Mouse (Mus musculus): ENCODE data around the gene Lrba.

Lrba gene

DNA sequence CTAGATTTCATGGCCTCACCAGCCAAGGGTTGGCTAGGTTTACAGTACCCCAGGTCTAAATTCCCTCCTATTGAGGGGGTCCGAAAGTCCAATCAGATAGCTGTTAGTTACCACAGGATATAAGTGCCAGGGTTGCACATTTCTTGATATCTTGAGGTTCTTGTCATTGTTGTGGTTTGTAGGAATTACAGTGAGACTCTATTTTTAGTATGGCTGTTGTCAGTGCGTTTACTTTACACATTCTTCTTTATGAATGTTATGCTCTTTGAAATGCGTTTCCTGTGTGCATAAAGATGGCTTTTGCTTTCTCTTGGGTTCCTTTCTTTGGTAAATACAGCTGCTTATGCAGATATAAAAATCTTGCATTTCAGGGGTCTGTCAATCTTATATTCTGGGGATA, 237.1 kb downstream of the Lrba start:
- in situ Hi-C loops (cut with MboI; ENCODE audit: unreplicated experiment in 2 of 2), result no loop called here

DNA sequence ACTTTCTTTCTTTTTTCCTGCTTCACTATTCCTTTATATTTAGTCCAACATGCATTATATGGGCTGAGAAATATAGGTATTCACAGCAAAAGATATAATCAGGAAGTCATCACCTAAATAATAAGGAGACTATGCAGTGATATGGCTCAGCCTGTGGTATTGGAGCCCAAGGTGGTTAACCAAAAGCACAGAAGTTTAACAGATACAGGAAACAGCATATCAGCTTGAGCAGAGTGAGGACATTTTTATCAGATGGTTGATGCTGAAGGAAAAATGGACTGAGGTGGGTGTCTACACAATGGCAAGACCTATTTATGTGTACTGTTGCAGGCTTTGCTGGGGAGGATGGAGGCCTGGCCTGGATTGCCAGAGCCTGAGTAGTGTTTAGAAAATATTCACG, 265.5 kb downstream of the Lrba start:
- in situ Hi-C loops (cut with MboI; ENCODE audit: unreplicated experiment in 2 of 2), result no loop called here

DNA sequence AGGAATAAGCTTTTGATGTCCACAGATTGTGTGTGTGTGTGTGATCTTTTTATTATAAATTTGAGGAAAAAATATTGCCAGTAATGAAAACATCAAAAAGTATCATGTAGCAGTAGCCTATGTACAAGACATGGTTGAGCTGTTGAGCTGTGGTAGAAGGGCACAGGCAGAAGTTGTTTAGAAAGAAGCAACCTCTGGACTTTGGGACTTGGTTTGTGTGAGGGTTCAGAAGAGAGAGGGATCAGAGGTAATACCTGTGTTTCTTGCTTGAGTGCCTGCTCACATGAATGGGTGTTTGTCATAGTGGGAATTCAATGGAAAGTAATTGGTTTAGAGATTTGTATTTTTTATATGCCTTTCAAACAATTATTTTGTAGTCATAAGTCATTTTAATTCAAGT, 276.1 kb downstream of the Lrba start:
- in situ Hi-C loops (cut with MboI; ENCODE audit: unreplicated experiment in 2 of 2), result no loop called here

DNA sequence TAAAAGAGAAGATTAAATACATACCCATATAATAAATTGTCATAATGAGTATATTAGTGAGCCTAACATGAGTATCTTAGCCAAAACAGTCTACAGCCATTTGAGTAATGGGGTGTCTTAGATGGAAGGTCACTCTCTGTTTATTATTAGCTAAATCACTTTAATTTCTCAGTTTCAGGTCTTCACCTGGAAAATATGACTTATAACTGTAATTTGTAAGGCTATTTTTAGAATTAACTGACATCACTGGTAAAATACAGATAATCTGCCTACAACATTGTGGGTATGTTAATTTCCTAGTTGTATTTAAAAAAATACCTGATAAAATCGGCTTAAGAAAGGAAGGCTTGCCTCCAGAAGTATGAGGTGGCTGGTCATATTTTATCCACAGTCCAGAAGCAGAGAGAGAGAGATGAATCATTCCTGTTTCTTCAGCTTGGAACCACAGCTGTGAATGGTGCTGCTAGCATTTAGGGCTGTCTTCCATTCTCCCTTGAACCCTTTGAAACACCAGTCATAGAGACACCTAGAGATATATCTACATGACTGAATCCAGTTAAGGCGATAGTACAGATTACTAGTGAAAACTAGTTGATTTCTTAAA, 294.1 kb downstream of the Lrba start:
- in situ Hi-C loops (cut with MboI; ENCODE audit: unreplicated experiment in 2 of 2), result no loop called here

DNA sequence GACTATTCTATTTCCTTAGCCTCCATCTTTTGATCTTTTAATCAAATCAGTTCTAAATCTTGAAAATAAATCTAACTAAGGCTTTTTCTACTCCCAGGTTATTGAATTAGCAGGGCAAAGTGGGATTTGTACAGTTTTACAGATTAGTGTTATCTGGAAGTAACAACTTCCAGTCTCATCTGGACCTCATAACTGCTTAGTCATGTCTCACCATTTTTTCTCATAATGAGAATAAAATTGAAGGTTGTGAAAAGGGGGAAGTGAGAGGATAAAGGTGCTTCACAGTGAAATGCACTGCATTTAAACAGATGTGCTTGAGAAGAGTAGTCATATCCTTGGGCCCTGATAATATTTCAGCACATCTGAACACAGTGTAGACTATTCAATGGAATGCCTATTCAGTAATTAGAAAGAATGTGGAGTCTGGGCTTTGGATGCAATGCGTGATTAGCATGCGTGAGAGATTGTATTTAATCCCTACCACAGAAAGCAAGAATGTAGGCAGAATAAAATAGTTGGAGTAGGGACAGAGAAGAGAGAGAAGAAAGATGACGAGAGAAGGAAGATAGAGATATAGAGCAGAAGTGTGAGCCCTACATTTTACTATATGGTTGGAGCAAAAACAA, 298.5 kb downstream of the Lrba start:
- in situ Hi-C loops (cut with MboI; ENCODE audit: unreplicated experiment in 2 of 2), result no loop called here

DNA sequence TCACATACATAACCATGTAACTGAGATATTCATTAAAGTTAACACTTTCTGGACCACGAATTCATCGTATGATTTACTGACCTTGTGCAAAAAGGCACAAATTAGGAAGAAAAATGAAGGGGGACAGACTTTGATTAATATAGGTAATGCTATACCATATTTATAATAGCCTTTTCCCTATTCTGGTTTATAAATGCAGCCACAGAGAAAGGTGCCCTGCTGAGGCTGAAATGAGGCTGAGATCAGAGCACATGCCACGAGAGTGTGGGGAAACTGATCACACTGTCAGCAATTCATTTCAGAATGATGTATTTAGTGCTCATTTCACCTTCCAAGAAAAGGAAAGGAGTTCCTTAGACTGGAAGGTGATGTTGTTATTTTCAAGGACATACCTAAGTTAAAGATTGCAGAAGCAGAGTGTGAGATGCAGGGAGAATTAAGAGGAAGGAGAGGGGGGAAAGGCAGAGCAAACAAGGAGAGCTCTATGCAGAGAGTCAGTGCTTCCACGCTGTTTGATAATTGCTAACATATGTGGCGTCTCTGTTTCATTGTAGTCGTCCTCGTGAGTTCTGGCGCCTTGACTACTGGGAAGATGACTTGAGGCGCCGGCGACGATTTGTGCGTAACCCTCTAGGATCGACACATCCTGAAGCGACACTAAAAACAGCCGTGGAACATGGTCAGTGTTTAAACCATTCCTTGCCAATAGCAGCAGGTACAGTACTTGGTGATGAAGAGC, 307.2 kb downstream of the Lrba start:
- in situ Hi-C loops (cut with MboI; ENCODE audit: unreplicated experiment in 2 of 2), result loop anchor here (25.0 kb wide), 2 partner anchors 194 to 456 kb away; partner anchors contain the start of gene Cd1d1 (in 1 of the 2)

DNA sequence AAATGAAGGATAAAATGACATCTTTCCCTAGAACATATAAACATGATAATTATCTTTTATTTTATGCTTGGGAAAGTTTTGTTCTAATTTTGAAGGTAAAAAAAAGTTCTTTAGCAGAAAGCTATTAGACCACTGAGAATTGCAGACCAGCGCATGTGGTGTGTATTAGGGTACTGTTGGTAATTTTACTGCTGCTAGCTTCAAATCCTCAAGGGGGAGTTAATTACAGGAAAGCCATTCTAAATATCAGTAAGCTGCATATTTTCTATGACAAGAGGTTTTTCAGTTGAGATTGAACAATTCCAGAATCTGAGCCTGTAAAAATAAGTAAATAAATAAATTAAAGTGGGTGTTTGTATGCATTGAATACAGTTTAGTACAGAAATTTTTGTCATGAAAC, 312.3 kb downstream of the Lrba start:
- in situ Hi-C loops (cut with MboI; ENCODE audit: unreplicated experiment in 2 of 2), result loop anchor here (25.0 kb wide), 2 partner anchors 199 to 451 kb away; partner anchors contain the start of gene Cd1d1 (in 1 of the 2)

DNA sequence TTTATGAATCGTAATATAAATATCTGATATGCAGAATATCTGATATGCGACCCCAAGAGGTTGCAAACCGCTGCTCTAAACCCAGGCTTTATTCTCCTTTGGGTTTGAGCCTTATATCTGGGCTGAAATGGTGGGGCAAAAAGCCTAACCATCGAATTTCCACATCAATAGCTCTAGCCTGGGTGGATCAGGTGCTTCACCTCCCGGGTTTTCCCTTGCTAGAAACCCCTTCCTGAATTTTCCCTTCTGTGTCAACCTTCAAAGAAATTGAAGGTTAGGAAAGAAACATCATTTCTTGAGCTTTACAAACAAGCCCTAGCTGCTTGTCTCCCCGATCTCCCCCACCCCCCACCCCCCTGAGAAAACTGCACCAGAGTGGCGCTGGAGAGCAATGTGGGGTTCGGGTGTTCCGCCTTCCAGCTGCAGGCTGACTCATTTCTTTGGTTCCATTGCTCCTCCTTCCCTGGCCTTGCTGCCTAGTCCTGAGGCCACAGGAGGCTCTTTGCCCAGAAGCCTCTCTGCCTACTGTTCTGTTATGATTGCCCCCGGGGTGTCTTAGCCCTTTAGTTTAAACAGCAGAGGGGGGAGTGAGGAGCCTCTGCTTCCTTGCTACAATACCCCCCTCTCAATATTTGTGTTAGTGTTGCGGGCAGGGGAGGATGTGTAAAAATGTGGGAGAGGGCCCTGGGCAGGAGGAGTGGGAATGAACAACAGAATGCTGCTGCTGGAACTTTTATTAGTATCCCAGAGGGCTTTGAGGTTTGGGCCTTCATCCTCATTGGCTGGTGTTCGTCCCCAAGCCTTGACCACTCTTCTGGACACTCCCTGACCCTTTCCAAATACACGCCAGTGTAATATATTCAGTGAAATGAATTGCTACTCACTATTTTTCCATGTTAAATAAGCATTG, 314.4 kb downstream of the Lrba start:
- in situ Hi-C loops (cut with MboI; ENCODE audit: unreplicated experiment in 2 of 2), result loop anchor here (25.0 kb wide), 2 partner anchors 202 to 448 kb away; partner anchors contain the start of gene Cd1d1 (in 1 of the 2)

DNA sequence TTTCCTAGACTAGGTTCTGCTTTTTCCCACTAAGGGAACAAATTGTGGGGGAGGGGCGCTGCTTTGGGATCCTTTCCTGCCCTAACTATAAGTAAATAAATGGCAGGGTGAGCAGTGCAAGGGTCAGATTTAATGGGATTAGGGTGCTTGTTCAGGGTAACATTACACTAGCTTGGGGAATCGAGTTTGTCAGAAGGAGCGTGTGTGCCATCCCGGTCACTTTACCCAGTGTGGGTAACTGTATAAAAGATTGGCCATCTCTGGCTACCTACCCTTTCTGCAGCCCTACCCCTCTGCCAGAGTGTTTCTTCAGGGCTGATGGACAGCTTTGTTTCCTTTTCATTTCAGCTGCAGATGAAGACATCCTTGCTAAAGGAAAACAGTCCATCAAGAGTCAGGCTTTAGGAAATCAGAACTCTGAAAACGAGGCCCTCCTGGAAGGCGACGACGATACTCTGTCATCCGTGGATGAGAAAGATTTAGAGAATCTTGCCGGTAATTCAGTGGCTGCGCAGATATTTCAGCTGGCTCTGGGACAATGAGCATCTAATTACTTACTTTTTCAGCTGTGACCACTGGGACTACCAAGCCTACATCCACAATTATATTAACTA, 315.2 kb downstream of the Lrba start:
- in situ Hi-C loops (cut with MboI; ENCODE audit: unreplicated experiment in 2 of 2), result loop anchor here (10.0 to 25.0 kb wide), 5 partner anchors 175 to 448 kb away; partner anchors contain the start of gene Cd1d1 (in 1 of the 2)

DNA sequence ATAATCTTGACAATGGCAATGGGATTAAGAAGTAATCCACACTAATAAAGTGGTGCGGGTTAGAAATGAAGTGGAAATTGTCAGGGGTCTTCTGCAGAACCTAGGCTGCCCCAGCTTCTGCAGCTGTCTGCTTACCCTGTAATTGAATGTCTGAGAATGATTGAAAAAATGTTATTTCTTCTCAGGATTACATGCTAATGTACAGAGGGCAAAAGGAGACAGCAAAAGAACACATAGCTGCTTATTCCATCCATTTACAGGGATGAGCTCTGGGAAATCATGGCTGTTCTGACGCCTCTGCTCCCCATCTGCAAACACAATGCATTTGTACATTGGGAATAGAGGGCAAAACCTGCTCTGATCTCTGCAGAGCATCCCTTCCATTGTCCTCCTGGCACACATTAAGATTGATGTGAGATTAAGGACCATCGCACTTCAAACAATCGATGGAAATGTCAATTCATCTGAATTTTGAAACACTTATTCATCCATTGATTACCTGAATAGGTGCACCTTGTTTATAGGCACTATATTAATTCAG, 316.7 kb downstream of the Lrba start:
- in situ Hi-C loops (cut with MboI; ENCODE audit: unreplicated experiment in 2 of 2), result loop anchor here (10.0 to 25.0 kb wide), 5 partner anchors 176 to 446 kb away; partner anchors contain the start of gene Cd1d1 (in 1 of the 2)

DNA sequence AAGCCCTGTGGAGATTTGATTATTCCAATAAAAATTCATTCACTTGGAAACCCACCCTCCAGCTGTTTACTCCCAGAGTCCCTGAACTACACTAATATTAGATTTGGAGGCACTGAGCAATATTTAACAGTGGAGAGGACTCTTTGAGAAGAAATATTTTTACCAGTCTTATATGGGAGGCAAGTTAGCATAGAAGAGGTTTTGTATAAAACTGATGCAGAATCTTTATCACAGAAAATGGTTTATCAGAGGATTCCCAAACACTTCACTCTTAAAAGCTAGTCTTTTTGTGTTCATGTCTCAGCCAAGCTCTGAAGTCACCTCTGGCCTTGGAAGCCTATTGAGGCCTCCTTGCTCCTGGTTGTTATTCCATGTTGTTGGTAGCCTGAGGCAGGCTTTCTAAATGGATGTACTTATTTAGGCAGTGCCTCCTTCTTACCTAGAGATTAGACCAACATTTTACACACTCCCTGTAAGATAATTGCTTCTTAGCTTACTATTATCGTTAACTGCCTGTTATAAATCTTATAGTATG, 317.4 kb downstream of the Lrba start:
- in situ Hi-C loops (cut with MboI; ENCODE audit: unreplicated experiment in 2 of 2), result loop anchor here (10.0 to 25.0 kb wide), 5 partner anchors 177 to 445 kb away; partner anchors contain the start of gene Cd1d1 (in 1 of the 2)

DNA sequence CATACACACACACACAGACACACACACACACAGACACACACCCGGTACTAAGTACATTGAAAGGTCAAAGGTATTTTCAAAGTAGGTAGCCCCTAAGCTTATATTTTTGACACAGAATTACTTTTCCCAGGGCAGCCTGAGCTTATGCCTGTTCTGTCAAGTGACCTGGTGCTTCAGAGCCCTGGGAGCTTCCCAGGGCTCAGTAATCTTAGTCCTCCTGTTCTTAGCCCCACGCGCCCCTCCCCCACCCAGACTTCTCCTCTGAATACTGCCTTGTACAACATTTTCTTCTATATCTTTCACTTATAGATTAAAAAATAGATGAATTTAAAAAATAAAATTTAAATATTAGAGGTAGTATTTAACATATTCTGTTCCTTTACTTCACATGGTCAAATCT, 320.3 kb downstream of the Lrba start:
- in situ Hi-C loops (cut with MboI; ENCODE audit: unreplicated experiment in 2 of 2), result loop anchor here (10.0 to 25.0 kb wide), 5 partner anchors 180 to 443 kb away; partner anchors contain the start of gene Cd1d1 (in 1 of the 2)

DNA sequence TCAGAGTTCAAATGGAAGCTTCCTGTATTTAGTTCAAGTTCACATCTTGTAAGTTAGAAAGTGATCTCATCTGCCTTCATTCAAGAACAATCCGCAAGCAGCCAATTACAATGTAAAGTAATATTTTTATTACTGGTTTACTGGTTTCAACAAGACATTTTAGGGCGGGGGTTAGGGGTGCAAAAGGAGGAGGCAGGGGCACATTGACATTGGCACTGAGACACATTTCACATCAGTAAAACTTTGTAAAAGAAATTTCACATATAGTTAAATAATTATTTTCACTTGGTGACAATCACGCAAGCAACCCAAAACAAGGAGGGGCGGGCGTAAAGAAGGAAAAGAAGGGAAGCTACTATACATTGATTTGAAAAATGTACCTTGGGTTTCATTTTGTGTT, 321.5 kb downstream of the Lrba start:
- in situ Hi-C loops (cut with MboI; ENCODE audit: unreplicated experiment in 2 of 2), result loop anchor here (10.0 to 25.0 kb wide), 5 partner anchors 181 to 441 kb away; partner anchors contain the start of gene Cd1d1 (in 1 of the 2)

DNA sequence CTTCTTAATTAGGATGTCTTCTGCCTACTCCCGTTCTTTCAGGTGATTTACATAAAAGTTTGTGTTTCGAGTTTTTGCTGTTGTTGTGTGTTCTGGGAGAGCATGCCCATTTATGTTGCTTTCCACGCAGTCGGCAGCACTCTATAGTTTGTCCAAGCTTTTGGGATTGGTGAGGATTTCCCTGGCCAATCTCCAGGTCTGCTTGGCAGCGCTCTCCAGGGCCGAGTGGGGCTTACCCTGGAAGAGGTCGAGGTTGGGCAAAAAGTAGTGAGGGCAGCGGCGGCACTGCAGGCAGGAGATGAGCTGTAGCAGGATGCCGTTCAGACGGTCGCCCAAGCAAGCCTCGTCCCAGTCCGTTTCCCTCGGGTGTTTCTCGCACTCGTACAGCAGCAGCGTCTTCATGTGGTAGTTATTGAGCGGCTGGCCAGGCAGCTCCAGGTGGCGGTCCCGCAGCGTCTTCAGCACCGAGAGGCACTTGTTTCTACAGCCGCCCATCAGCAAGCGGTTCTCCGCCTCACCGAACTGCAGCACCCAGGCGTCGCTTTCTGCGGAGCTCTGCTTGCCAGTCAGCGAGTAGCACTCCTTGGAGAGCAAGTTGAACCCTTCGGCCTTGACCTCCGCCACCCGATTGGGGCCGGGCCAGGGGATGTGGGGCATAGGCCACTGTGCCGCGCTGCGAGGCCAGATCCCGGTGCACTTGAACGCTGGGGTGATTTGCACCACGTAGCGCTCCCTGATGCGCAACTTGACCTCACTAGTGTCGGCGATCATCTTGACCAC, 322.2 kb downstream of the Lrba start:
- in situ Hi-C loops (cut with MboI; ENCODE audit: unreplicated experiment in 2 of 2), result loop anchor here (10.0 to 25.0 kb wide), 5 partner anchors 182 to 441 kb away; partner anchors contain the start of gene Cd1d1 (in 1 of the 2)

DNA sequence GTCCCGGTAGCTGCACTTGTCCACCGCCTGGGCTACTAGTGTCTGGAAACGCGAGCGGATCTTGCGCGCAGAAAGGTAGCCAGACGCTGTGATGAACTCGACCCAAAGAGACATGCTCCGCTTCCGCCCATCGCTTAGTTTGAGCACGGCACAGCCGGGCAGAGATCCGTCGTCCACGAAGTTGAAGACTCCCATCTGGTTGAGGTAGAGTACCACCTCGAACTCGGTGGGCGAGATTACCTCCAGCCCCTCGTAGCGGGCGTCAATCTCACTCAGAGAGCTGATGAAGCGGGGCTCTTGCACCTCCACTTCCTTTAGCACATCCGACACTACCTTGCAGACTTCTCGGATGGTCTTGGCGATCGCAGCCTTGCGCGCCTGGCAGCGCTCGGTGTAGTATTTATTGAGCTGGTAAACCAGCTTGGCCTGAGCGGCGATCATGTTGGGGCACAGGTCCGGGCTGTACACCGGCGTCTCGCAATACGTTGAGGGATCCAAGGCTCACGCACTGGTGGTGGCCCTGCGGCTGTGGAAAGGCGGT, 322.8 kb downstream of the Lrba start:
- in situ Hi-C loops (cut with MboI; ENCODE audit: unreplicated experiment in 2 of 2), result loop anchor here (10.0 to 25.0 kb wide), 5 partner anchors 183 to 440 kb away; partner anchors contain the start of gene Cd1d1 (in 1 of the 2)

DNA sequence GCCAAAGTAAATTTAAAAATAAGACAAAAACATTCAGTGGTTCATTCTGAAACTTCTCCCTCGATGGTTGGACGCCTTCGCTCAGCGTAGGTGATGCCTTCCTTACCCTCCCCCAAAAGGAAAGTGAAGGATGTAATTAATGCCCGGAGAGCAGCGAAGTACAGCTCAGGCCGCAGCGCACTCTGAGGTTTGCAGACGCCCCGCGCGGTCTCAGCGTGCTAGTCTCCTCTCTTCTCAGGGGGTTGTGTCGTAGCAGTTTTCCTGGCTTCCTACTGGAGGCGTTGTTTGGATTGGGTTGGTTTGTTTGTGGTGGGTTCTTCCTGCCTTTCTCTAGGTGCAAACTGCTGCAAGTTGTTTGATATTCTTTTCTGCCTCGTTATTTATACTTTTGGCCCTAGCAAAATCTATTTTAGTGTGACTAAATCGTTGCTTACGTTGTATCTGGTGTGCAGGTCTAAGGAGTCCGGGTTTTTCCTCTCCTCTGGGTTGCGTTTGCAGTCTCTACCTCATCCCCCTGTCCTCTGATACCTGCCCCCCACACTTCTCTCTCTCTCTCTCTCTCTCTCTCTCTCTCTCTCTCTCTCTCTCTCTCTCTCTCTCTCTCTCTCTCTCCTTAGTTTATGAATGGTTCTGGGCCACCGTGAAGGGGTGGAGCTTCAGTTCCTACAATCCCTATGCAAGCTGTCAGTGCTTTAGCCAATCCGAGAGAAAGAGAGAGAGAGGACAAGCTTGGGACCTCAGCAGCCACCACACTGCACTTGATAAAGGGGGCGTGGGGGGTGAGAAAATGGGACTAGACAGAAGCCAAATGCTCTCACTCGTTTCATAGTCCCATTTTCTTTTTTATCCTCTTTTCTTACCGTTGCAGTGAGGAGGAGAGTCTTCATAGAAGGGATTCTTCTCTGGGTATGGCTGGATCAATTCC, 323.9 kb downstream of the Lrba start, which contains the start of gene Mab21l2:
Mab21l2 (minus strand) TSS at position 539 of the 925 bp plus-strand sequence.
- in situ Hi-C loops (cut with MboI; ENCODE audit: unreplicated experiment in 2 of 2), result loop anchor here (10.0 to 25.0 kb wide), 5 partner anchors 184 to 439 kb away; partner anchors contain the start of gene Cd1d1 (in 1 of the 2)

All from v-Abl transformed pro-B cells (cell line).